Mouse (Mus musculus) embryonic fibroblast, embryonic 13.5 days (primary cell): ENCODE data around the gene Myom3. TPM values are rescaled to one million over a fixed set of nuclear protein-coding genes. Genes with fewer than 3 reads are reported as not detected.

Experiments
- H3K27ac ChIP-seq: 2 replicates; pipeline ENCODE4 v1.5.1; 2012; ENCODE audit warnings: low read length, control low read depth, inconsistent platforms; ENCODE audit not compliant: insufficient read depth
- H3K4me1 ChIP-seq: 2 replicates; pipeline ENCODE4 v1.6.1; 2011; ENCODE audit warnings: low read length; ENCODE audit not compliant: control insufficient read depth, insufficient read depth
- H3K4me3 ChIP-seq: 2 replicates; pipeline ENCODE4 v1.5.1; 2011; ENCODE audit warnings: mild to moderate bottlenecking, control low read depth, low read length; ENCODE audit not compliant: insufficient read depth
- CTCF ChIP-seq: IDR thresholded peaks from 2 replicates; pipeline ENCODE4 v1.5.1; 2011; ENCODE audit warnings: mild to moderate bottlenecking, control low read depth, low read length, moderate library complexity, borderline replicate concordance; ENCODE audit not compliant: insufficient read depth
- POLR2A ChIP-seq: IDR thresholded peaks from 2 replicates; pipeline ENCODE4 v1.6.1; 2011; ENCODE audit warnings: low read depth, mild to moderate bottlenecking, control low read depth, low read length, moderate library complexity
- polyA plus RNA-seq: library from polyadenylated mRNA; stranded (reverse); fragments of >200 nt; gene quantifications from 2 replicates; pipeline ENCODE4 v1.2.4, GENCODE M21; 2011; ENCODE audit warnings: low read depth; ENCODE audit not compliant: missing spikeins, insufficient read length

Gene Myom3
- polyA plus RNA-seq, 1 experiment, result not detected

- Histone ChIP-seq H3K27ac (no peak overlapping the region), H3K4me3 (no peak overlapping the region), H3K4me1 (no peaks in the 10 kb centered on the region)
- TF ChIP-seq POLR2A, result no peak
These were observed 22.6 kb upstream of the Myom3 start for GRCm38 (mm10) chr4:135736903-135737302.

GRCm38 (mm10) chr4:135738237-135738636 is 21.3 kb upstream of the Myom3 start:
- Histone ChIP-seq H3K27ac (no peak overlapping the region), H3K4me1 (no peaks in the 10 kb centered on the region), H3K4me3 (no peak overlapping the region)
- TF ChIP-seq CTCF, result no peak
- TF ChIP-seq POLR2A, result no peak

GRCm38 (mm10) chr4:135739148-135739547 is 20.4 kb upstream of the Myom3 start:
- no peaks in the 10 kb centered on the region for H3K4me1 ChIP-seq
- H3K27ac ChIP-seq, result no peak overlapping the region
- TF ChIP-seq POLR2A, result no peak
- TF ChIP-seq CTCF, result no peak
- H3K4me3 ChIP-seq, result no peak overlapping the region

- no peak for TF ChIP-seq POLR2A
- TF ChIP-seq CTCF, result no peak
- no peak overlapping the region for H3K4me3 ChIP-seq
- H3K27ac ChIP-seq, result no peak overlapping the region
- no peaks in the 10 kb centered on the region for H3K4me1 ChIP-seq
These were observed 19.8 kb upstream of the Myom3 start for GRCm38 (mm10) chr4:135739672-135740071.

DNA sequence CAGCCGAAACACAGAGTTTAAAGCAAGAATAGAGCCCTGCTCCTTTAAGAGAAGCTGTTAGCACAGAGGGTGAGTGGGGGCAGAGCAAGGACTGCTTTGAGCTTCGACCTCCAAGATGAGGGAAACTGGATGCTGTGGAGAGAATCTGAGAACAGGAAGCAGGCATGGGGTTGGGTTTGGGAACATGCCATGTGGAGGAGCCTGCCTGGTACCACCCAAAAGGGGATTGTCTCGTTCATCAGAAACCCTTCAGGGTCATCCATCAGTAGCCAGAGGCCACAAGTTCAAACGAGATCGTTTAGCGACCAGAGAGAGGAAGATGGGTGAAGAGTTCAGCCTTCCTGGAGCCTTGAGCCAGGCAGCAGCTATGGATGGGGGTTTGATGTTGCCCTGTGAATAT is 16.0 kb upstream of the Myom3 start:
- no peak for TF ChIP-seq POLR2A
- TF ChIP-seq CTCF, result no peak
- Histone ChIP-seq H3K27ac (no peak overlapping the region), H3K4me3 (no peak overlapping the region), H3K4me1 (no peaks in the 10 kb centered on the region)

DNA sequence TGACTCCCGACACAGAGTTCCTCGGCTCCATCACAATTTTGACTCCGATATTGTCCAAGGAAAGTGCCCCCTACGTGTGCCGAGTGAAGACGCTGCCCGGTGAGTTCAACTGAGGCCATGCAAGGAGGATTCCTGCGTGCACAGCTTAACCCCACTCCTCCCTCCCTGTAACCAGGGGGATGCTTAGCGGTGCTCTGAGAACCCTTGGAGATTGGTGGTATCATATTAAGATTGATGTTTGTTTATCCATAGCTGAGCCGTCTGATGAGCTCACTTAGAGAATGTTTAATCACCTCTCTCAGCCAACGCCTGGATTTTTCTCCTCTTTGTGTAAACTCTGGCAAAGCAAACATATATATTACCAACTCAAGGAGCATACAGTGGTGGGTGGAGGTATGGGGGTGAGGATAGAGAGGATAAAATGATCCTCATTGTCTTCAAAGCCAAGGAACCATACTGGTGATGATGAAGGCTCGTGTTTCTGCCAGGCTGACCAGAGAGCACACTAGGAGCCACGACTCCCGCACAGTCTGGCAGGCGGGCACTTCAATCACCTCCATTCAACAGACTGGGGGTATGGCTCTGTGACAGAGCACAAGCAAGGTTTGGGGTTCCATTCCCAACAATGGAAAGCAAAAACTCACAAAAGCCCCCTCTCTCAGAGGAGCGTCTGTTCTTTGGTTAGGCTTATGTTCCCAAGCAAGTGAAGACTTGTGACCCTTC is 14.6 kb upstream of the Myom3 start:
- no peaks in the 10 kb centered on the region for H3K4me1 ChIP-seq
- TF ChIP-seq CTCF (no peak), POLR2A (no peak)
- no peak overlapping the region for H3K4me3 ChIP-seq
- H3K27ac ChIP-seq, result no peak overlapping the region

- H3K27ac ChIP-seq, result no peak overlapping the region
- no peak overlapping the region for H3K4me3 ChIP-seq
- no peaks in the 10 kb centered on the region for H3K4me1 ChIP-seq
- TF ChIP-seq CTCF (no peak), POLR2A (no peak)
These were observed 13.9 kb upstream of the Myom3 start for GRCm38 (mm10) chr4:135745613-135746012.

- H3K4me1 ChIP-seq, result no peaks in the 10 kb centered on the region
- TF ChIP-seq POLR2A (no peak), CTCF (peak; percentile 11; the same call in 1 of the 2 replicates)
- H3K27ac ChIP-seq, result no peak overlapping the region
- H3K4me3 ChIP-seq, result no peak overlapping the region
These were observed 8.6 kb upstream of the Myom3 start for GRCm38 (mm10) chr4:135750896-135751295.

DNA sequence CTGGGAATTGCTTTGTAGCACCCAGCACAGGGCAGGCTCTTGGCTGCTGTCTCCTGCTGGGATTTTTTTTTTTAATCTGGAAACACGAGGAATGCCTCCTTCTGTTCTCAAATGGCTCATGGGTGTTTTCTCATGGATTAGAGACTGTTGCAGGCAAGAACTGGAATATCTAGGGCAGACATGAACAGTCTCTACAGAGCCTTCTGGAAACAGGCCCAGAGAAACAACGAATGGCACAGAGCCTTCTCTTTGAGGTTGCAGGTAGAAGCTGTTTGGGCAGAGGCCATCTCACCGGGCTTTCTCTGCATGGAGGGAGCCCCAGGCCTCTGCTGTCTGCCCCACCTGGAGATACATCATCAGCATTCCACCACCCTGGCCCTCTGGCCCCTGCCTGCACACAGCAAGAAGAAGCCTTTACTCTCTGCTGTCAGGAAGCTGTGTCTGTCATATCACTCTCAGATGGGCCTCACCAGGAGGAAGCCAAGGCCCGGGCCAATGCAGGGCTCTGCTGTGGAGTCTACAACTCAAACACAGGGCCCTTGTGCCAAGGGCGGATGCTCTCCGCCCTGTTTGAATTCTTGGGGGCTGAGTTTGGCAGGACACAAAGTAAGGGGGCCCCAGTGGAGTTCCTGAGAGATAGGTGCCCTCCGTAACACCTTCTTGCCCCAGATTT is 7.3 kb upstream of the Myom3 start:
- H3K27ac ChIP-seq, result no peak overlapping the region
- no peaks in the 10 kb centered on the region for H3K4me1 ChIP-seq
- TF ChIP-seq POLR2A (no peak), CTCF (no peak)

GRCm38 (mm10) chr4:135752779-135753164 is 6.7 kb upstream of the Myom3 start:
- TF ChIP-seq CTCF (no peak), POLR2A (no peak)
- no peak overlapping the region for H3K4me3 ChIP-seq
- no peaks in the 10 kb centered on the region for H3K4me1 ChIP-seq
- H3K27ac ChIP-seq, result no peak overlapping the region

More for the DNA sequence above, 7.3 kb upstream of the Myom3 start:
- H3K4me3 ChIP-seq, result no peak overlapping the region

DNA sequence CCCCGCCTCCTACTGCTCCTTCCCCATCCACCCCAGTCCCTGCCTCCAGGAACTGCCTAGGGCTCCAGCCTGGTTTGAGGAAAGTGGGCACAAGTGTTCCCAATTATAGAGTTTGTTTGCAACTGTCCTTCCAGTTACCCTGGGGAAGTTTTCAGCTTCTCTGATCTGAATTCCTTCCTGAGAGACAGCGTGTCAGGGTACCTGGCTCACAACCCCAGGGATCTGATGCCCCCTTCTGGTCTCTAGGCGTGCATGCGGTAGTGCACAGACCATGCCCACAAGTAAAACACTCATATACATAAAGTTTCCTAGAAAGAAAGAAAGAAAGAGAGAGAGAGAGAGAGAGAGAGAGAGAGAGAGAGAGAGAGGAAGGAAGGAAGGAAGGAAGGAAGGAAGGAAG is 1.2 kb upstream of the Myom3 start:
- TF ChIP-seq POLR2A, result no peak
- peak; percentile 20; the same call in 1 of the 2 replicates for TF ChIP-seq CTCF
- Histone ChIP-seq H3K4me3 (no peak overlapping the region), H3K27ac (no peak overlapping the region), H3K4me1 (no peaks in the 10 kb centered on the region)
